Mouse (Mus musculus): ENCODE measurements around the gene Frmd5.

DNA sequence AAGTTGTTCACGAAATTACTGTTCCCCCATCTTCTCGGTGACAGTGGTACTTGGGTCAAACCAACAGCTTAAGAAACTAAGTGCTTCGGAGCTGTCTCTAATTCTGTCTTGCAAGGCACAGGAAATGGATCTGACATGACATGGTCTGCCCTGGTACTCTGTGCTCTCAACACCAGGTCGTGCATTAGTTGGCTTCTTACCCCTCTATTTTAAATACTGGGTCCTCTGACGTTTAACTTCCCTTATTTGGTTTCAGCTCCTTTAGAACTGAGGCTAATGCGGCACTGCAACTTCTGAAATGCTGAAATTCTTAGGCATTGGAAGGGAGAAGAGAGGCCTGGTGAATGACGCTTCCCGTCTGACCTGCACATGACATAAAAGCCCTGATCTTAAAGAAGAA is 48.6 kb downstream of the Frmd5 start:
- TF ChIP-seq POLR2A (IDR thresholded peaks at IDR 0.05; ENCODE audit: borderline replicate concordance, extremely low read depth, insufficient read depth, insufficient read length, poor library complexity, severe bottlenecking) (no peak), CTCF (IDR thresholded peaks at IDR 0.05; ENCODE audit: borderline replicate concordance, extremely low read depth, insufficient read depth, insufficient read length) (no peak)

Data from brain, embryonic 14.5 days (tissue).